Mouse (Mus musculus) adrenal gland, adult 8-10 months (tissue): ENCODE measurements at regions not wholly inside any gene's neighbourhood (a gene's known extent, or its start where the extent isn't known, plus 50 kb on each side); places are given as distances from the start of the nearest gene placed in this dataset.

ENCODE experiments used
- DNase-seq: peaks from one replicate; pipeline ENCODE4 v3.0.0; 2022

DNA sequence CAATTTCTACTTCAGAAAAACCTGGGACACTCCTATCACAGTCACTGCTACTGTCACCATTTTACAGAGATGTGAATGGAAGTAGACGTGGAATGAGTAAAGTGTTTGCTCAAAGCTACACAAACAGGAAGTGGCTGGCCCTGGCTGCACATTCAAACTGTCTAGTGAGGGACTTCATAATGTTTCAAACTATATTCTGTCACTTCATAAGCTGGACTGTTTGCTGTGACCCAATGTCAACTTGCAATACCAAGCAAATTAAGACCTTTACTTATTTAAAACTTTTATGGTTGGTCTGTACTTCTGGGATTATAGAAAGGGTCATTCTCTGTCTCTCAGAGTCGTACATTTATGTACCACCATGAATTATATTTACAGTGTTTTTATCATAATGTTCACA lies 53.9 kb downstream of the Gm11361 start:
- no peak for DNase-seq

DNA sequence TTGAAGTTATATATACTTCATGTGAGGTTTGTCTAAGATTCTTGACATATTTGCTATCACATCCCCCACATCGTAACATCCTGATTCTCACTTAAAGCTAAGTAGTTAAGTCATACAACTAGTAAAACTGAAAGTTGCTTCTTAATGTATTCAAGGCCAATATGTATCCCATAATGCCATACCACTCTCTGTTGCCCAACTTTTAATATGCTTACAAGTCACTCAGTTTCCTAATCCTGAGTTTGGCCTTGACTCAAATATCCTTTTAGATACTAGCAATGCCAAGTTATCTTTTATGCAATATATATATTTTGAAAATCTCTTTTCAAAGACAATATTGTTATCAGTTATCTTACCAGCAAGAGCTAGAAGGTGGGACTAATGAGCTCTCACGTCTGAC lies 54.3 kb downstream of the Gm11361 start:
- DNase-seq = no peak

DNA sequence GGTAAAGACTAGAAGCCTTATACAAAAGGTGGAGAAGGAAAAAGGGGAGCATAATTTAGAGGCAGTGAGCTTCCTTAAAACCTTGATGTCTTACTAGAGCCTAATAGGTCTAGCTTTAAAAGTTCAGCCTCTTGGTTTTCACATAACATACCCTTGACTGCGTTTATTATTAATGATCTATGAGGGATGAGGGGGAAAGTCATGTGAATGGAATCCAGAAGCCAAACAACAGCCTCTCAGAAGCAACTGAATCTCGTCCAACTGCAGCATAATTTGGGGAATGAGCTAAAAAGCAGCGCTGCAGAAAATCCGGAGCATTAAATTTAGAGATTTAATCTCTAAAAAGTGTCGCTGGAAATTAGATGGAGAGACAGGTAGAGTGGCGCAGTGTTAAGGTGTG lies 54.8 kb downstream of the Gm11361 start:
- DNase-seq = no peak

DNA sequence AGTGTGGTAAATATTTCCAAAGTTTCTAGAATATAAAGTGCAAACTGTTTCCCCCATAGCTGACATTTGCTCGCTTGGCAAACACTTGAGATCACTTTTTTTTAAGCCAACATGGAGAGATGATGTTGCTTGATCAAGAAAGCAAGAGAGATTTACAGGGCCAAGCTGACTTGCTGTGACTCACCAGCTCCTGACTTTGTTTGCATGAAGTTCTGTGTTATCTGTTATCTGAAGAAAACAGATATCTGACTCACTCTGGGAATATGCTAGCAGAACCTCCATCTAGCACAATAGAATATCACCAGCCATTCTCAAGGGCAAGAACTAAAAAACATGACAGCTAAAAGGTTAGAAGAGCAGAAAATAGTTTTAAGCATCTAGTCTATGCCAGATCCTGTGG lies 56.1 kb downstream of the Gm11361 start:
- peak; percentile 32 for DNase-seq

DNA sequence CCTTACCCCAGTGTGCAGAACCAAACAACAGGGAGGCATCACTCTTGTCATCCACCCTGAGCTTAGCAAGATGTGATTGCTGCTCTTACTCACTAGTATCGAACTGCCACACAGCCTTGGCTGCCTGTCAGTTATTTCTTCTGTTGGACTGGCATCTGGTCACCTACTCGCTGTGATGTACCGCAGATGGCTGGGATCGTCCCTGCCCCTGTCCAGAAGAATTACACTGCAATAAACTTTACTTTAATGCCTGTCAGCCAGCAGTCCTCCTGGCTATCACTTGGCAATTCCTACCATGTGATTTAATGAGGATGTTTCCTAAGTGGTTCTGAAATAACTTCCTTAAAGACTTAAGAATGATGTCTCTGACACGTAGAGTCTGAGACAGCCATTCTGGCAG lies 57.7 kb downstream of the Gm11361 start:
- no peak for DNase-seq
